Mouse (Mus musculus): Measurements from ENCODE around the gene Borcs6. TPM values are rescaled to one million over a fixed set of nuclear protein-coding genes. Genes with fewer than 3 reads are reported as not detected.
"Not testable (repeated sequence)": the region's sequence is repeated elsewhere in the genome, so short reads cannot be mapped to it uniquely, and the experiment has no call there.

Borcs6 gene
- polyA plus RNA-seq (2012; rRNA removed), result 13.2 and 28.5 TPM in 2 replicates

GRCm38 (mm10) chr11:69059357-69059974 is at the start of gene Borcs6:
Gene Borcs6, plus strand, starts transcription at chr11:69059717.
- under 1% methylated on average over 64 of the region's 64 CpGs for WGBS
- H3K27ac ChIP-seq (ENCODE audit: insufficient read depth, low read depth, low read length), result peak within 1 kb of the TSS; percentile 84
- H3K36me3 ChIP-seq (ENCODE audit: control insufficient read depth, insufficient read depth, low read length), result no peaks in the 10 kb centered on the region
- TF ChIP-seq POLR2A (IDR thresholded peaks at IDR 0.05; ENCODE audit: low read depth, low read length) (peak; percentile 45), CTCF (IDR thresholded peaks at IDR 0.05; ENCODE audit: extremely low read depth, insufficient read length, insufficient replicate concordance, low read depth, low read length) (0 out of 2 replicates have a peak, but pooled peaks have one; percentile 9)
- no peaks in the 10 kb centered on the region for H3K27me3 ChIP-seq (ENCODE audit: control insufficient read depth, insufficient read depth, low read length)
- peak within 1 kb of the TSS; percentile 85 for H3K4me3 ChIP-seq (ENCODE audit: low read depth, low read length)
- H3K4me1 ChIP-seq (ENCODE audit: control insufficient read depth, insufficient read depth, insufficient read length, low read length), result peaks cover 6% of the 10 kb centered on the region

- no peak for TF ChIP-seq POLR2A (IDR thresholded peaks at IDR 0.05; ENCODE audit: low read depth, low read length)
- Histone ChIP-seq H3K36me3 (ENCODE audit: control insufficient read depth, insufficient read depth, low read length) (no peaks in the 10 kb centered on the region), H3K27ac (ENCODE audit: insufficient read depth, low read depth, low read length) (no peak overlapping the region), H3K4me3 (ENCODE audit: low read depth, low read length) (no peak overlapping the region), H3K4me1 (ENCODE audit: control insufficient read depth, insufficient read depth, insufficient read length, low read length) (peaks cover 2% of the 10 kb centered on the region; the same call in 1 of the 2 replicates), H3K27me3 (ENCODE audit: control insufficient read depth, insufficient read depth, low read length) (no peaks in the 10 kb centered on the region)
- 84% methylated on average over 15 of the region's 15 CpGs for WGBS
These were observed 48.9 kb upstream of the Borcs6 start for GRCm38 (mm10) chr11:69010400-69011323.

GRCm38 (mm10) chr11:69011445-69011844 is 48.1 kb upstream of the Borcs6 start:
- H3K27ac ChIP-seq (ENCODE audit: insufficient read depth, low read depth, low read length); H3K4me3 ChIP-seq (ENCODE audit: low read depth, low read length); H3K36me3 ChIP-seq (ENCODE audit: control insufficient read depth, insufficient read depth, low read length); H3K27me3 ChIP-seq (ENCODE audit: control insufficient read depth, insufficient read depth, low read length); H3K4me1 ChIP-seq (ENCODE audit: control insufficient read depth, insufficient read depth, insufficient read length, low read length): not testable (repeated sequence)
- 37% methylated on average over 2 of the region's 2 CpGs for WGBS

- H3K4me3 ChIP-seq (ENCODE audit: low read depth, low read length), result peak overlapping the region; percentile 82
- under 1% methylated on average over 18 of the region's 18 CpGs for WGBS
- no peaks in the 10 kb centered on the region for H3K27me3 ChIP-seq (ENCODE audit: control insufficient read depth, insufficient read depth, low read length)
- peaks cover 2% of the 10 kb centered on the region; the same call in 1 of the 2 replicates for H3K4me1 ChIP-seq (ENCODE audit: control insufficient read depth, insufficient read depth, insufficient read length, low read length)
- H3K27ac ChIP-seq (ENCODE audit: insufficient read depth, low read depth, low read length), result peak overlapping the region; percentile 87
- TF ChIP-seq CTCF (IDR thresholded peaks at IDR 0.05; ENCODE audit: extremely low read depth, insufficient read length, insufficient replicate concordance, low read depth, low read length) (no peak), POLR2A (IDR thresholded peaks at IDR 0.05; ENCODE audit: low read depth, low read length) (peak; percentile 90)
- H3K36me3 ChIP-seq (ENCODE audit: control insufficient read depth, insufficient read depth, low read length), result no peaks in the 10 kb centered on the region
These were observed 47.4 kb upstream of the Borcs6 start for GRCm38 (mm10) chr11:69012071-69012601.

- Histone ChIP-seq H3K27ac (ENCODE audit: insufficient read depth, low read depth, low read length) (peak within 1 kb of the TSS; percentile 66), H3K36me3 (ENCODE audit: control insufficient read depth, insufficient read depth, low read length) (peaks cover under 1% of the 10 kb centered on the region; the same call in 1 of the 2 replicates), H3K4me3 (ENCODE audit: low read depth, low read length) (peak within 1 kb of the TSS; percentile 82), H3K4me1 (ENCODE audit: control insufficient read depth, insufficient read depth, insufficient read length, low read length) (peaks cover 2% of the 10 kb centered on the region; the same call in 1 of the 2 replicates), H3K27me3 (ENCODE audit: control insufficient read depth, insufficient read depth, low read length) (no peaks in the 10 kb centered on the region)
- under 1% methylated on average over 38 of the region's 38 CpGs for WGBS
- TF ChIP-seq CTCF (IDR thresholded peaks at IDR 0.05; ENCODE audit: extremely low read depth, insufficient read length, insufficient replicate concordance, low read depth, low read length) (peak; percentile 82; the same call in 1 of the 2 replicates), POLR2A (IDR thresholded peaks at IDR 0.05; ENCODE audit: low read depth, low read length) (peak; percentile 58; the same call in 1 of the 2 replicates)
These were observed 43.7 kb upstream of the Borcs6 start, which contains the start of gene Ctc1 for GRCm38 (mm10) chr11:69015644-69016441. Gene Ctc1, plus strand, starts transcription at chr11:69015911.

GRCm38 (mm10) chr11:69016755-69017154 is 42.8 kb upstream of the Borcs6 start:
- no peaks in the 10 kb centered on the region for H3K27me3 ChIP-seq (ENCODE audit: control insufficient read depth, insufficient read depth, low read length)
- H3K27ac ChIP-seq (ENCODE audit: insufficient read depth, low read depth, low read length), result no peak overlapping the region
- no peak overlapping the region for H3K4me3 ChIP-seq (ENCODE audit: low read depth, low read length)
- H3K4me1 ChIP-seq (ENCODE audit: control insufficient read depth, insufficient read depth, insufficient read length, low read length), result peaks cover 2% of the 10 kb centered on the region; the same call in 1 of the 2 replicates
- TF ChIP-seq CTCF (IDR thresholded peaks at IDR 0.05; ENCODE audit: extremely low read depth, insufficient read length, insufficient replicate concordance, low read depth, low read length), result no peak
- TF ChIP-seq POLR2A (IDR thresholded peaks at IDR 0.05; ENCODE audit: low read depth, low read length), result no peak
- H3K36me3 ChIP-seq (ENCODE audit: control insufficient read depth, insufficient read depth, low read length), result peaks cover 4% of the 10 kb centered on the region
- 39% methylated on average over 3 of the region's 3 CpGs for WGBS

Data from small intestine, adult 2 months (tissue).